Comparison of ENCODE assay signal across 10 mouse cellular contexts in the genomic region with DNA sequence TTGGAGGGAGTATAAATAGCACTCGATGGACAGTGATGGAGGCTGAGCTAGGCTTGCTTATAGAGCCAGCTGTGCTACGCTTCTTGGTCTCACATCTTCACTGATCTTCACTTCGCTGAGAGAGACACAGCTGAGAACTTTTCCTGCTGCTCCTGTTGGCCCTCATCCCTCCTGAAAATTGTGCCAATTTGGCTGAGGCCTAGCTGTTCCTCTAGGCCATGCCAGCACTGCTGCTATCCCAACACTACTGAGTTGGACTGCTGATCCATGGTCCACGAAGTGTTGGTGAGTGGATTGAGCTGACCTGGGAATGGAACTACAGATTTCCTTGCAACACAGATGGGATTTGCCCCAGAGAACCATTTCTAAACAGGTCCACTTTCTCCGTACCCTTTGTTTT. TPM values are rescaled to one million over a fixed set of nuclear protein-coding genes. Genes with fewer than 3 reads are reported as not detected.
A peak's percentile ranks its signal among the peaks of the same experiment; 100 is the strongest.
DNase-seq lines count a peak whose midpoint lies in the region; TF ChIP-seq lines count a peak whose summit lies in the region.
"Had no signal": no experiment of that assay in that cellular context is flagged by ENCODE, and none has a peak within 500 bp of the region (broad histone marks: within the 10 kb centered on the region; RNA-seq: fewer than 3 reads in every experiment).

No protein-coding gene starts in this region.

- DNase-seq in heart, adult 11 months = peak; percentile 96
- DNase-seq in heart, embryonic 10.5 days (ENCODE audit: low spot score) = no peak
- DNase-seq in cerebellum, postnatal 25 days = peak; percentile 74 to 76
- DNase-seq in lung, adult 18-20 months = peak; percentile 28 to 31
- no peak for DNase-seq in spleen, adult 12 weeks (ENCODE audit: low spot score)
- no peak for DNase-seq in natural killer cell, adult 2 months (ENCODE audit: low spot score in 2 of 2)
- no peak for DNase-seq in right cerebral cortex, postnatal 14 days

- H3K9me3 ChIP-seq in heart, embryonic 10.5 days = no peaks in the 10 kb centered on the region
- H3K9me3 ChIP-seq: hindbrain, embryonic 15.5 days; neural tube, embryonic 15.5 days had no signal

- H3K27ac ChIP-seq in heart, embryonic 10.5 days = no peak overlapping the region
- H3K27ac ChIP-seq in bone marrow, adult 2 months (ENCODE audit: control insufficient read depth, insufficient read depth, low read depth, low read length, poor library complexity) = peak overlapping the region; percentile 1; the same call in 1 of the 2 replicates
- H3K27ac ChIP-seq: hindbrain, embryonic 15.5 days; neural tube, embryonic 15.5 days had no signal

- H3K4me3 ChIP-seq in heart, embryonic 10.5 days = no peak overlapping the region
- no peak overlapping the region for H3K4me3 ChIP-seq in bone marrow, adult 2 months (replicated peaks; ENCODE audit: control insufficient read depth, low read depth, low read length)
- H3K4me3 ChIP-seq: hindbrain, embryonic 15.5 days; neural tube, embryonic 15.5 days had no signal

- WGBS in heart, embryonic 10.5 days = 86% methylated on average over 5 of the region's 5 CpGs
- 75% methylated on average over 5 of the region's 5 CpGs for WGBS in bone marrow, adult 2 months

- TF ChIP-seq POLR2A in bone marrow, adult 2 months (IDR thresholded peaks at IDR 0.05; ENCODE audit: borderline replicate concordance, control insufficient read depth, low read depth, low read length) = no peak

- peaks cover 8% of the 10 kb centered on the region; the same call in 1 of the 2 replicates for H3K4me1 ChIP-seq in heart, embryonic 10.5 days
- H3K4me1 ChIP-seq in bone marrow, adult 2 months (ENCODE audit: control insufficient read depth, insufficient read depth, low read length) = no peaks in the 10 kb centered on the region; the same call in 1 of the 2 replicates
- H3K4me1 ChIP-seq: hindbrain, embryonic 15.5 days had no signal

- H3K36me3 ChIP-seq in heart, embryonic 10.5 days = no peaks in the 10 kb centered on the region
- H3K36me3 ChIP-seq: hindbrain, embryonic 15.5 days; neural tube, embryonic 15.5 days had no signal

- H3K27me3 ChIP-seq in heart, embryonic 10.5 days (ENCODE audit: insufficient read depth, poor library complexity, severe bottlenecking) = no peaks in the 10 kb centered on the region
- H3K27me3 ChIP-seq: hindbrain, embryonic 15.5 days; neural tube, embryonic 15.5 days had no signal

- no peak for TF ChIP-seq CTCF in bone marrow, adult 2 months (IDR thresholded peaks at IDR 0.05; ENCODE audit: control insufficient read depth, insufficient read depth, low read length)

RNA-seq across cellular contexts. Expression of a gene that starts 47.4 kb away (rescaled TPM):
- polyA plus RNA-seq in heart, embryonic 10.5 days (2016; fragmentation: Nextera tagmentation; extraction: Ambion mirVana) = 12.1 and 18.6 TPM in 2 replicates
- polyA plus RNA-seq in bone marrow, adult 2 months (2011; ENCODE audit: insufficient read depth, insufficient read length, low replicate concordance, missing spikeins) = 3.2 and 7.6 TPM in 2 replicates

Comparison
In these comparisons a context has a peak if more than half of its experiments do, and no peak if none do; other contexts are left out.
1. DNase-seq: peak in heart, adult 11 months (single experiment), cerebellum, postnatal 25 days (2 of 2) and lung, adult 18-20 months (2 of 2); none in heart, embryonic 10.5 days (single experiment), spleen, adult 12 weeks (single experiment), natural killer cell, adult 2 months (0 of 2) and right cerebral cortex, postnatal 14 days (single experiment).